Mouse (Mus musculus): ENCODE measurements around the gene 1700025G04Rik. TPM values are rescaled to one million over a fixed set of nuclear protein-coding genes. Genes with fewer than 3 reads are reported as not detected.
A peak's percentile ranks its signal among the peaks of the same experiment; 100 is the strongest.

Gene 1700025G04Rik
- polyA plus RNA-seq, 1 experiment from 2014 or later, result 38.4 TPM

DNA sequence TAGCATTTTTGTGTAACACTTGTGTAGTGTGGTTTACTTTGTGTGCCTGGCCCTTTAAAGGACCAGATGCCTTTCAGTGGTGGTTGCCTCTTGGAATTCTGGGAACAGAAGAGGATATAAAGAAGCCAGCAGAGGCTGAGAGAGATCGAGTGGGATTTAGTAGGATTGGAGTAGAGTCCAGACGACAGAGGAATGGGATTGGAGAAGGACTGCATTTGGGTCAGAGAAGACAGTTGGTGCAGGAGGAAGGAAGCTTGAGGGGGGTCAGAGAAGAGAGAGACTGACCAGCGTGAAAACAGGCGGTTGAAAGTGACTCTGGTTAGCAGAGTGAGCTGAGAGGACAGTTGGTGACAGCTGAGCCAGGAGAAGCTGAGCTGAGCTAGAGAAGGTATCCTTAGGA, 142.4 kb downstream of the 1700025G04Rik start:
- H3K9me3 ChIP-seq, result no peaks in the 10 kb centered on the region
- no peak overlapping the region for H3K27ac ChIP-seq (replicated peaks)
- H3K4me3 ChIP-seq, result no peak overlapping the region
- H3K27me3 ChIP-seq, result no peaks in the 10 kb centered on the region
- H3K4me2 ChIP-seq (replicated peaks), result no peak overlapping the region; the same call in 1 of the 2 replicates
- no peak overlapping the region for H3K9ac ChIP-seq (replicated peaks)
- H3K4me1 ChIP-seq, result peaks cover 49% of the 10 kb centered on the region
- no peak for ATAC-seq (ENCODE audit: low FRiP score, low read depth)
- no peaks in the 10 kb centered on the region for H3K36me3 ChIP-seq
- WGBS, result 25% methylated on average over 4 of the region's 4 CpGs

DNA sequence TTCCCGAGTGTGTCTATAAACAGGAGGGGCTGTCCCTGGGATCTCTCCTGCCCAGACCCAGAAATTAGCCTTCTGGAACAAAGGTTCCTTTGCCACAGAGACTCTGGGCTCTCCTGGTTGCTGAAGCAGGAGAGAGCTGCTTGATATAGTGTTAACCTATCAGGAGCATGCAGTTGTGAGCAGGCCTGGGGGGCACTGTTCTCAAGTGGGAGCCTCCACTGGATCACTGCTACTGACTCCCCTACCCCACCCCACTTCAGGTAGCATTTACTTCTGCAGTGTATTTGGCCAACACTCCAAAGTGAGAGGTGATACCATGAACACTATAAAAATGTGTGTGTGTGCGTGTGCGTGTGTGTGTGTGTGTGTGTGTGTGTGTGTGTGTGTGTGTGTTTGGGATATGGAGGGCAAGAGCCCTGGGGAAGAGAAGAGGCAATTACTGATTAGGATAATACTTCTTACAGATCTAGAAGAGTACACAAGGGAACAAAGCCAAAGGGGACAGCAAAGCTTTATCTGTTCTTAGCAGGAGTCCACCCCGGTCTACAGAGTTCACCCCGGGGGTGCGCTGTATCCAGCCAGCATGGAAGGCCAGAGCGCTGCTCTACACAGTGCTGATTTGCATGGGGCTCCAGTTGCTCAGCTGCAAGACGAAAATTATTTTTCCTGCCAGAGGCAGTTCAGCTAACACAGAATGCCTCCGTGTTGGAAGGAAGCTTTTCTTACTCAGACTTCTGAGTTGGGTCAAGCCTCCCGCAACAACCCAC, 145.3 kb downstream of the 1700025G04Rik start:
- H3K9ac ChIP-seq (replicated peaks), result no peak overlapping the region
- no peaks in the 10 kb centered on the region for H3K9me3 ChIP-seq
- H3K4me1 ChIP-seq, result peaks cover 55% of the 10 kb centered on the region
- peak overlapping the region; percentile 82 for H3K27ac ChIP-seq (replicated peaks)
- peak; percentile 75 for ATAC-seq (ENCODE audit: low FRiP score, low read depth)
- no peak overlapping the region for H3K4me3 ChIP-seq
- H3K4me2 ChIP-seq (replicated peaks), result 0 out of 2 replicates have a peak overlapping the region, but pooled peaks have one; percentile 4
- no peaks in the 10 kb centered on the region for H3K27me3 ChIP-seq
- WGBS, result 17% methylated on average over 10 of the region's 10 CpGs
- no peaks in the 10 kb centered on the region for H3K36me3 ChIP-seq

- Histone ChIP-seq H3K4me2 (replicated peaks) (no peak overlapping the region), H3K4me3 (no peak overlapping the region), H3K9me3 (no peaks in the 10 kb centered on the region), H3K4me1 (peaks cover 56% of the 10 kb centered on the region), H3K9ac (replicated peaks) (no peak overlapping the region), H3K27me3 (no peaks in the 10 kb centered on the region), H3K27ac (replicated peaks) (peak overlapping the region; percentile 82), H3K36me3 (no peaks in the 10 kb centered on the region)
- peak; percentile 64 for ATAC-seq (ENCODE audit: low FRiP score, low read depth)
- 33% methylated on average over 8 of the region's 8 CpGs for WGBS
These were observed 146.2 kb downstream of the 1700025G04Rik start for GRCm38 (mm10) chr1:151943681-151944237.

DNA sequence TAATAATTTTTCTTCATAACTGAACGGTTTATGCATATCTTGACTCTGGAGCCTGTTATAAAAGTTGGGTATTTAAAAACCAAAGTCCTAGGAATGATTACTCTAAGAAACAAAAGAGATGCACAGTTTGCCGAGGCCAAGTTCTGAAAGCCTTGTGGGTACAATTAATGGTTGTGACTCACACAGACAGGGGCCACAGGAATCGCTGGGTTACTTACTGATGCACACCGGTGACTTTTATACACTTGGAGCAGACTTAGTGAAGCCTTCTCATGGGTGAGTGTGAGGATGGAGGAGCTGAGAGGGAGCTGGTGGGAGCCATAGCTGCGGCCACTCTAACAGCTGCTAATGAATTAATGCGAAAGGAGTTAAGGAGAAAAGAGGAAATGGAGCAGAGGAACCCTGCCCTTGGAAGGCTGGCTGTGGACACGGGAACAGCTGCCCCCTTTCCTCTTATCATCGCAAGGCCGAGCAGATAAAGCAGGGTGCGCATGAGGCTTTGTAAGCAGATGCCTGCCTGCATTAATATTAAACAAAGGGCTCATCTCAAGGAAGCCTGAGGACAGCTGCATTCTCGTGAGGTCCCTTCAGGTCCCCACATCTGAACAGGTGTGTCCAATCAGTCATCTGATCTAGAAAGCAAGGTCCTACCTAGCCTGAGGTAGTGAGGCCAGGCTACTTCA, 146.8 kb downstream of the 1700025G04Rik start:
- H3K27ac ChIP-seq (replicated peaks), result peak overlapping the region; percentile 82
- no peaks in the 10 kb centered on the region for H3K27me3 ChIP-seq
- H3K4me2 ChIP-seq (replicated peaks), result no peak overlapping the region
- ATAC-seq (ENCODE audit: low FRiP score, low read depth), result peak; percentile 52
- H3K36me3 ChIP-seq, result no peaks in the 10 kb centered on the region
- H3K4me3 ChIP-seq, result no peak overlapping the region
- WGBS, result 43% methylated on average over 11 of the region's 11 CpGs
- no peak overlapping the region for H3K9ac ChIP-seq (replicated peaks)
- peaks cover 54% of the 10 kb centered on the region for H3K4me1 ChIP-seq
- no peaks in the 10 kb centered on the region for H3K9me3 ChIP-seq

DNA sequence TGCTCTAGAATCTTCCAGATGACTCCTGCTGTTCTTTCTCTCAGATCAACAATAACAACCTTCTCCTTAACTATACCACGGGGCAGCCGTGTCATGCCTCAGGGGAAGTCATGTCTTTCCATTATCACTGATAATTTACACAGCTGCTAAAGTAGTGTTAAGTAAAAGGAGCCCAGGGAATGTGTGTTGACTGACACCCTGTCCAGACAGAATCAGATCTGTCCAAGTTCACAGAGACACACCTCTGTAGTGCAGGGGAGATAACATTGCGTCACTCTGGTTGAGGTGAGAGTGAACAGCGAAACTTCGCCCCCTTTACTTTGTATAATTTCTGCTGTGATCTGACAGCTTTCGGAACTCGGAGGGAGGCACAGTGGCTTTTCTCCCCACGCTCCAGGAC, 149.9 kb downstream of the 1700025G04Rik start:
- Histone ChIP-seq H3K4me2 (replicated peaks) (no peak overlapping the region), H3K27me3 (no peaks in the 10 kb centered on the region), H3K9me3 (no peaks in the 10 kb centered on the region), H3K4me3 (no peak overlapping the region), H3K27ac (replicated peaks) (no peak overlapping the region), H3K36me3 (no peaks in the 10 kb centered on the region), H3K9ac (replicated peaks) (no peak overlapping the region), H3K4me1 (peaks cover 32% of the 10 kb centered on the region)
- WGBS, result 69% methylated on average over 8 of the region's 8 CpGs
- no peak for ATAC-seq (ENCODE audit: low FRiP score, low read depth)

- no peak overlapping the region; the same call in 1 of the 2 replicates for H3K27ac ChIP-seq (replicated peaks)
- peaks cover 27% of the 10 kb centered on the region for H3K4me1 ChIP-seq
- H3K27me3 ChIP-seq, result no peaks in the 10 kb centered on the region
- no peak overlapping the region for H3K9ac ChIP-seq (replicated peaks)
- WGBS, result 64% methylated on average over 6 of the region's 6 CpGs
- no peak overlapping the region for H3K4me2 ChIP-seq (replicated peaks)
- ATAC-seq (ENCODE audit: low FRiP score, low read depth), result no peak
- no peaks in the 10 kb centered on the region for H3K36me3 ChIP-seq
- H3K9me3 ChIP-seq, result no peaks in the 10 kb centered on the region
- H3K4me3 ChIP-seq, result no peak overlapping the region
These were observed 150.4 kb downstream of the 1700025G04Rik start for GRCm38 (mm10) chr1:151939510-151939909.

GRCm38 (mm10) chr1:151933605-151934004, 156.3 kb downstream of the 1700025G04Rik start:
- Histone ChIP-seq H3K4me1 (peaks cover 13% of the 10 kb centered on the region; the same call in 1 of the 2 replicates), H3K27ac (replicated peaks) (no peak overlapping the region), H3K27me3 (no peaks in the 10 kb centered on the region), H3K4me2 (replicated peaks) (no peak overlapping the region), H3K36me3 (no peaks in the 10 kb centered on the region), H3K9ac (replicated peaks) (no peak overlapping the region), H3K4me3 (no peak overlapping the region), H3K9me3 (no peaks in the 10 kb centered on the region)
- ATAC-seq (ENCODE audit: low FRiP score, low read depth), result no peak
- WGBS, result 83% methylated on average over 6 of the region's 6 CpGs

- Histone ChIP-seq H3K27ac (replicated peaks) (no peak overlapping the region), H3K4me1 (peaks cover 15% of the 10 kb centered on the region), H3K27me3 (no peaks in the 10 kb centered on the region), H3K4me3 (no peak overlapping the region), H3K9ac (replicated peaks) (no peak overlapping the region), H3K9me3 (no peaks in the 10 kb centered on the region), H3K36me3 (no peaks in the 10 kb centered on the region), H3K4me2 (replicated peaks) (no peak overlapping the region)
- 82% methylated on average over 8 of the region's 8 CpGs for WGBS
- ATAC-seq (ENCODE audit: low FRiP score, low read depth), result no peak
These were observed 163.1 kb downstream of the 1700025G04Rik start for GRCm38 (mm10) chr1:151926826-151927225.

- no peaks in the 10 kb centered on the region for H3K27me3 ChIP-seq
- peaks cover 15% of the 10 kb centered on the region for H3K4me1 ChIP-seq
- H3K9me3 ChIP-seq, result no peaks in the 10 kb centered on the region
- H3K36me3 ChIP-seq, result no peaks in the 10 kb centered on the region
- H3K4me3 ChIP-seq, result no peak overlapping the region
- no peak for ATAC-seq (ENCODE audit: low FRiP score, low read depth)
- no peak overlapping the region for H3K27ac ChIP-seq (replicated peaks)
- no peak overlapping the region for H3K9ac ChIP-seq (replicated peaks)
- no peak overlapping the region for H3K4me2 ChIP-seq (replicated peaks)
- 73% methylated on average over 4 of the region's 4 CpGs for WGBS
These were observed 163.8 kb downstream of the 1700025G04Rik start for GRCm38 (mm10) chr1:151926141-151926540.

DNA sequence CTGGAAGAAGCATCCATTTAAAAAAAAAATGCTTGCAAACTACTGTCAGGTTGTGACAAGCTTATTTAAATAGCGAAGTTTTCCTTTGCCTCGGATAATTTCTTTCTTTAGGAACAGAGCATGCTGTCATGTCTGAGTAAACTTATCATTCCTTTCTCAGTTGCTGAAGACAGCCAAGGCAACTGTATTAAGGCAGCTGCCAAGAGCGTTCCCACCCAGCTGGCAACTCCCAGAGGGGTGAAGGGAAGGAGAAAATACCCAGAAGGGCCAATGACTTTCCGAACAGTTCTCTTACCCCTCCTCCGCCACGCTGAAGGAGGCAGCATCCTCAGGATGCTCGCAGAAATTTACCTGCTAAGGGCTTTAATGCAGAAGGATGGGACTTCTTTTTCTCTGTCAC, 164.2 kb downstream of the 1700025G04Rik start:
- ATAC-seq (ENCODE audit: low FRiP score, low read depth), result no peak
- Histone ChIP-seq H3K9ac (replicated peaks) (no peak overlapping the region), H3K27ac (replicated peaks) (no peak overlapping the region), H3K36me3 (no peaks in the 10 kb centered on the region), H3K4me2 (replicated peaks) (no peak overlapping the region), H3K9me3 (no peaks in the 10 kb centered on the region), H3K27me3 (no peaks in the 10 kb centered on the region), H3K4me3 (no peak overlapping the region), H3K4me1 (peaks cover 11% of the 10 kb centered on the region)
- WGBS, result 81% methylated on average over 7 of the region's 7 CpGs

GRCm38 (mm10) chr1:151918806-151919357, 171.0 kb downstream of the 1700025G04Rik start:
- 0 out of 2 replicates have a peak, but pooled peaks have one; percentile 9 for ATAC-seq (ENCODE audit: low FRiP score, low read depth)

DNA sequence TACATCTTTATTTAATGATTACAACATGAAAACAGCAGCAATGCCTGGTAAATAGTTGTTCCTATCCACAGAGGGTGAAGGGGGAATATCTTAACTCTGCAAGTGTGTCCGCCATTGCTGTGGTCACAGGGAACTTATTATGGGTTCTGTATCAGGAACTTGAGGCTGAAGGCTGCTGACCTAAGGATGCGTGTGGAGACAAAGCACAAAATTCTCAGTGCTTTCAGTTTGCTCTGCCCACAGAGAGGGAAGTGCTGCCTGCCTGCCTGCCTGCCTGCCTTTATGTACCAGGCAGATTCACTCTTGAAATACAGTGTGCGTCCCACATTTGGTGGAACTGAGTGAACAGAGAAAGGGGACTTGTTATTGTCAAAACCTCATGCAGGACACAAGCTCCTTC, 172.2 kb downstream of the 1700025G04Rik start:
- no peak overlapping the region for H3K4me3 ChIP-seq
- no peaks in the 10 kb centered on the region for H3K36me3 ChIP-seq
- WGBS, result 83% methylated on average over 3 of the region's 3 CpGs
- H3K27me3 ChIP-seq, result no peaks in the 10 kb centered on the region
- H3K9ac ChIP-seq (replicated peaks), result no peak overlapping the region
- no peaks in the 10 kb centered on the region for H3K9me3 ChIP-seq
- H3K4me1 ChIP-seq, result peaks cover 9% of the 10 kb centered on the region; the same call in 1 of the 2 replicates
- no peak overlapping the region for H3K4me2 ChIP-seq (replicated peaks)
- ATAC-seq (ENCODE audit: low FRiP score, low read depth), result no peak
- H3K27ac ChIP-seq (replicated peaks), result no peak overlapping the region; the same call in 1 of the 2 replicates

More at GRCm38 (mm10) chr1:151918806-151919357, 171.0 kb downstream of the 1700025G04Rik start:
- Histone ChIP-seq H3K4me1 (peaks cover 9% of the 10 kb centered on the region; the same call in 1 of the 2 replicates), H3K4me2 (replicated peaks) (no peak overlapping the region), H3K4me3 (no peak overlapping the region), H3K27me3 (no peaks in the 10 kb centered on the region), H3K27ac (replicated peaks) (peak overlapping the region; percentile 25; the same call in 1 of the 2 replicates), H3K9ac (replicated peaks) (no peak overlapping the region), H3K9me3 (no peaks in the 10 kb centered on the region), H3K36me3 (no peaks in the 10 kb centered on the region)
- WGBS, result 60% methylated on average over 9 of the region's 9 CpGs
